Mouse (Mus musculus) C2C12 (cell line): ENCODE measurements around the gene Krtap11-1. TPM values are rescaled to one million over a fixed set of nuclear protein-coding genes. Genes with fewer than 3 reads are reported as not detected.

Experiments
- H3K27me3 ChIP-seq: one replicate; pipeline ENCODE4 v1.6.1; 2011; ENCODE audit not compliant: control insufficient read depth, insufficient read depth, insufficient read length
- H3K36me3 ChIP-seq: one replicate; pipeline ENCODE4 v1.6.1; 2011; ENCODE audit not compliant: control insufficient read depth, insufficient read depth
- H3K4me3 ChIP-seq: one replicate; pipeline ENCODE4 v1.5.1; 2011; ENCODE audit warnings: mild to moderate bottlenecking, control low read depth; ENCODE audit not compliant: poor library complexity, insufficient read depth, severe bottlenecking
- H3K79me2 ChIP-seq: one replicate; pipeline ENCODE4 v1.6.1; 2011; ENCODE audit not compliant: control insufficient read depth, insufficient read depth
- H3K79me3 ChIP-seq: one replicate; pipeline ENCODE4 v1.6.1; 2011; ENCODE audit warnings: low read depth, control low read depth
- H3ac ChIP-seq: one replicate; pipeline ENCODE3; 2011; ENCODE audit warnings: low read depth; ENCODE audit not compliant: control insufficient read depth, insufficient read length
- CEBPB ChIP-seq: IDR thresholded peaks from one replicate; pipeline ENCODE4 v1.6.1; 2011; ENCODE audit warnings: low read depth, mild to moderate bottlenecking, control low read depth, moderate library complexity
- CTCF ChIP-seq: IDR thresholded peaks from one replicate; pipeline ENCODE4 v1.5.1; 2011; ENCODE audit not compliant: control insufficient read depth, insufficient read depth, insufficient read length
- FOSL1 ChIP-seq: IDR thresholded peaks from one replicate; pipeline ENCODE4 v1.8.0; 2011; ENCODE audit warnings: mild to moderate bottlenecking, low read length; ENCODE audit not compliant: poor library complexity, insufficient read depth, severe bottlenecking
- MAX ChIP-seq: IDR thresholded peaks from one replicate; pipeline ENCODE4 v1.6.1; 2011; ENCODE audit warnings: mild to moderate bottlenecking, control low read depth
- MYOD1 ChIP-seq: IDR thresholded peaks from one replicate; pipeline ENCODE4 v1.6.1; 2011; ENCODE audit warnings: low read depth; ENCODE audit not compliant: control insufficient read depth, insufficient read length
- MYOG ChIP-seq: IDR thresholded peaks from one replicate; pipeline ENCODE4 v1.6.1; 2011; ENCODE audit not compliant: control insufficient read depth, insufficient read length; ENCODE audit errors: extremely low read depth
- USF1 ChIP-seq: IDR thresholded peaks from one replicate; pipeline ENCODE4 v1.6.1; 2011; ENCODE audit warnings: low read depth, mild to moderate bottlenecking, control low read depth, moderate library complexity
- polyA plus RNA-seq: library from polyadenylated mRNA; unstranded; fragments of >200 nt; fragmentation: generic; extraction: Trizol; gene quantifications from one replicate; pipeline ENCODE4 v1.2.1, GENCODE M21; 2012; ENCODE audit warnings: missing spikeins

Krtap11-1 gene
- polyA plus RNA-seq, 1 experiment = not detected

DNA sequence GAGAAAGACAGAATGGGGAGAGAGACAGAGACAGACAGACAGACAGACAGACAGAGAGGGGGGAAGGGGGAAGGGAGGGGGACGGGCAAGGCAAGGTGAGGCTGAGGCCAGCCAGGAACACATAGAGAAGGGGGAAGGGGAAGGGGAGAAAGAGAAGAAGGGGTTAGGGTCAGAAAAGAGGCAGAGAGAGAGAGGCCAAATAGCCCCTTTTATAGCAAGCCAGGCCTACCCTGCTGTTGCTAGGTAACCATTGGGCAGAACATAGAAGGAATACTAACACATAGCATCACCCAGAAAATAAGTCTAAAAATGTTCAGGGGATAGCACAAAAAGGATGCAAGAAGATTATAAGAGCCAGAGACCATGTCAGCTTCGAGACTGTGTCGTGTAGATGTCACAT lies 42.6 kb downstream of the Krtap11-1 start:
- no peaks in the 10 kb centered on the region for H3K36me3 ChIP-seq
- TF ChIP-seq MYOD1 (no peak), CEBPB (no peak), USF1 (no peak), MAX (no peak), CTCF (no peak), MYOG (no peak), FOSL1 (no peak)
- no peaks in the 10 kb centered on the region for H3K79me2 ChIP-seq
- H3K27me3 ChIP-seq = no peaks in the 10 kb centered on the region
- H3K79me3 ChIP-seq = no peaks in the 10 kb centered on the region
- H3ac ChIP-seq = no peak overlapping the region
- H3K4me3 ChIP-seq = no peak overlapping the region

GRCm38 (mm10) chr16:89520996-89521395 lies 50.0 kb downstream of the Krtap11-1 start:
- H3K36me3 ChIP-seq = no peaks in the 10 kb centered on the region
- H3ac ChIP-seq = no peak overlapping the region
- no peaks in the 10 kb centered on the region for H3K27me3 ChIP-seq
- H3K4me3 ChIP-seq = no peak overlapping the region
- H3K79me2 ChIP-seq = no peaks in the 10 kb centered on the region
- TF ChIP-seq MYOG (no peak), CEBPB (no peak), USF1 (no peak), MYOD1 (no peak), CTCF (no peak), FOSL1 (no peak), MAX (no peak)
- no peaks in the 10 kb centered on the region for H3K79me3 ChIP-seq

DNA sequence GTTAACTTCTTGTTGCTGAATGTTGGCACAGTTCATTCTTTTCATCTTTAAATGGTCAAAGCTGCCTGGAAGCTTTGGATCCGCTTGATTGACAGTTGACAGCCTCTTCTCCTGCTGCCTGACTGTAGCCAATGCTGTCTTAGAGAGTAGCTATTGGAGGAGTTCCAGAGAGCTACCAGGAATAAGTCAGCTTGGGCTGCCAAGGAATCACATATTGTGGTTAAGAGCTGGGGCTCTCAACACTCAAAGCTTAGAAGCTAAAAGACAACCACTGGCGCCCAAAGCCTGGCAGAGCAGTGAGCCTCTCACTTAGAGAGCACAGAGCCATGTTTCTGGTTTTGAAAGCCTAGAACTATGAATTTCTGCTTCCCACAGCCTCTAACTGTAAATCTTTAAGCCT lies 50.4 kb downstream of the Krtap11-1 start:
- no peak for TF ChIP-seq CEBPB

More for the DNA sequence above, 50.4 kb downstream of the Krtap11-1 start:
- Histone ChIP-seq H3K4me3 (no peak overlapping the region), H3K79me3 (no peaks in the 10 kb centered on the region), H3ac (no peak overlapping the region), H3K36me3 (no peaks in the 10 kb centered on the region), H3K79me2 (no peaks in the 10 kb centered on the region), H3K27me3 (no peaks in the 10 kb centered on the region)

Other genes starting within 250 kb of the Krtap11-1 start
- gene Krtap21-1, start 167.3 kb downstream of the Krtap11-1 start, polyA plus RNA-seq = not detected
- gene Krtap6-2, start 151.1 kb downstream of the Krtap11-1 start, polyA plus RNA-seq = not detected
- gene Krtap8-1, start 83.2 kb downstream of the Krtap11-1 start, polyA plus RNA-seq = not detected
- gene Krtap7-1, start 62.9 kb downstream of the Krtap11-1 start, polyA plus RNA-seq = not detected